Mouse (Mus musculus): Measurements from ENCODE around the gene Tmem59l. TPM values are rescaled to one million over a fixed set of nuclear protein-coding genes. Genes with fewer than 3 reads are reported as not detected.
A peak's percentile ranks its signal among the peaks of the same experiment; 100 is the strongest.
"Not testable (repeated sequence)": the region's sequence is repeated elsewhere in the genome, so short reads cannot be mapped to it uniquely, and the experiment has no call there.

Gene Tmem59l
- total RNA-seq (2021) = 10.1 and 10.2 TPM in 2 replicates
- long read RNA-seq, transcript Tmem59l-201 (8 exons, 1,491 nt) = major isoform, 8 of 8 reads
- long read RNA-seq, partial matches to known transcripts = 0 of 8 reads
- long read RNA-seq, other reads (novel, unspliced or antisense) = 0 of 8 reads

DNA sequence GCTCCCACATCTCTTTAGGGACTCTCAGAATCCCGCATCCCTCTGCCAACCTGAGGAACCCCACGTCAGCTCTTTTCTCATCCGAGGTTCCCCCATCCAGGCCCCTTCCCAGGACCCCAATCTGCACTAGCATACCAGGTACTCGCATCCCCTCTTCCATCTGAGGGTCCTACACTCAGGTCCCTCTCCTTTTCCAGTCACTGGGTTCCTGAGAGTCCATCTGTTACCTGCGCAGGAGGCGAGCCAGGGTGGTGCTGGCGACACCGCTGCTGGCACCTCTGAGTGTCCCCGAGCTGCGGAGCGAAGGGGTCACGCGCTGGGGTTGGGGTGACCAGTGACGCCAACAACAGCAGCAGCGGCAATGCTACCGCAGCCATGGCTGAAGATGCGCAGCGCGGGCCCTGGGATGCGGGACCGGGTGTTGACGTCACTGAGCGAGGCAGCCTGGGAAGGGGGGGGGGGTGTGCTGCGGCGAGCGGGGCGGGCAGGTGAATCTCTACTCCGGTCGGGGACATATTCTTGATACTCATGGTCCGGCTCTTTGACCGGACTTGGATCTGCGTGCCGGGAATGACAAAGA, at the start of gene Tmem59l:
TSS of gene Tmem59l (minus strand) at position 418 of the 580 bp plus-strand sequence.
- no peak for DNase-seq

- no peak for DNase-seq
These were observed 48.5 kb upstream of the Tmem59l start for GRCm38 (mm10) chr8:70535701-70536100.

DNA sequence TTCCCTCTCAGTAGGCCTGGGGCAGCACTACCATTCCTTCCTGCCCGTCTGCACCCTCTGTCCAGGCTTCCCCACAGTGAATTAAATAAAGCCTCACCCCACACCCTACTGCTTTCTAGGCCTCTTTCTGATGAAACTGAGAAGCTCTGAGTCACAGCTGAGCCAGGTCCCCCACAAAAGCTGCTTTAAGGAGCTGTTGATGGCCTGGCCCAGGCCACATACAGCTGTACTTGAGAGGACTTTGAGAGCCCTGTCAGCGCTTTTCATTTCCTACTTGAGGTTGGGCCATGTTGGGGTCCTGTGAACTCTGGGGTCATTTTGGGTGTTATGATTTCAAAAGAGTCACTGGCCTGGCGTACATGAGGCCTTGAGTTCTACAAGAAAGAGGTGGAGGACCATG, 48.1 kb upstream of the Tmem59l start:
- DNase-seq = no peak

GRCm38 (mm10) chr8:70534281-70534680, 47.1 kb upstream of the Tmem59l start:
- no peak for DNase-seq

DNA sequence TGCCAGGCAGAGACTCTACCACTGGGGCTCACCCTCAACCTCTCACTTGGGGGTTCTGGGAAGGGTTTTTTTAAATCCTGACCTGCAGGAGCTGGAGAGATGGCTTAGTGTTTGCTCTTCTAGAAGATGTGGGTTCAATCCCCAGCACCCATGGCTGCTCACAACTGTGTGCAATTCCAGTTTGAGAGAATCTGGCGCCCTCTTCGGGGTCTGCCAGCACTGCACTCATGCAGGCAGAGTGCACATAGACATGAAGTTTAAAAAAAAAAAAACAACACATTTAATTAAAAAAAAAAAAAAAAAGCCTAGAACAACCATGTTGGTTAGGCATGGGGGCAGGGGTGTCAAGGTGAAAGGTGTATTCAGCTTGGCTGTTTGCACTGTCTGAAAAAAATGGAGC, 43.2 kb upstream of the Tmem59l start:
- no peak for DNase-seq

DNA sequence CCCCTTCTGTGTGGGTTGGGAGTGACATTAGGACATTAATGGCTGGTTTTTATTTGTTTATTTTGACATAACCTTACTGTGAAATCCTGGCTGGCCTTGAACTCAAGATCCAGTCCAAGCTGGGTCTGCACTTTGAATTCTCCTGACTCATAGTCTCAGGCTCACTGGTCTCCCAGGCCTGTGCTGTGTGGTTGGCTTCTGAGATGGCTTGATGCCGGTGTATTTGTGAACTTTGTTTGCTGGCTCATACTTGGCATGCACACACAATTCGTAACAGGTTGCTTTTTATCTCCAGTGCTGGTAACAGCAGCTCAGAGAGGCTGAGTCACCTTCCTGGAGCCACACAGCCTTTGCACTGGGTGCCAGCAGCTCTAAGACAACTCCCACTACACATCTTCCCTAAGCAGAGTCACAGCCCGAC, 42.6 kb upstream of the Tmem59l start:
- DNase-seq = no peak

DNA sequence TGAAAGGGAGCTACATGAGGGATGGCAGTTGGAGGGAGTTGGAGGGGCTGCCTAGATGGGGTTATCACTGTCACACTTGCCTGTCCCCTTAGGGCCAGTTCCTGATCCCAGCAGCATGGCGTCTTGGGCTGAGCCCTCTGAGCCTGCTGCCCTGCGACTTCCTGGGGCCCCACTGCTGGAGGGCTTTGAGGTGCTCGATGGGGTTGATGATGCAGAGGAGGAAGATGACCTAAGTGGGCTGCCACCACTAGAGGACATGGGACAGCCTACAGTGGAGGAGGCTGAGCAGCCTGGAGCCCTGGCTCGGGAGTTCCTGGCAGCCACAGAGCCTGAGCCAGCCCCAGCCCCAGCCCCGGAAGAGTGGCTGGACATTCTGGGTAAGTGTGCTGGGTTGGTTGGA, 42.1 kb upstream of the Tmem59l start:
- no peak for DNase-seq

DNA sequence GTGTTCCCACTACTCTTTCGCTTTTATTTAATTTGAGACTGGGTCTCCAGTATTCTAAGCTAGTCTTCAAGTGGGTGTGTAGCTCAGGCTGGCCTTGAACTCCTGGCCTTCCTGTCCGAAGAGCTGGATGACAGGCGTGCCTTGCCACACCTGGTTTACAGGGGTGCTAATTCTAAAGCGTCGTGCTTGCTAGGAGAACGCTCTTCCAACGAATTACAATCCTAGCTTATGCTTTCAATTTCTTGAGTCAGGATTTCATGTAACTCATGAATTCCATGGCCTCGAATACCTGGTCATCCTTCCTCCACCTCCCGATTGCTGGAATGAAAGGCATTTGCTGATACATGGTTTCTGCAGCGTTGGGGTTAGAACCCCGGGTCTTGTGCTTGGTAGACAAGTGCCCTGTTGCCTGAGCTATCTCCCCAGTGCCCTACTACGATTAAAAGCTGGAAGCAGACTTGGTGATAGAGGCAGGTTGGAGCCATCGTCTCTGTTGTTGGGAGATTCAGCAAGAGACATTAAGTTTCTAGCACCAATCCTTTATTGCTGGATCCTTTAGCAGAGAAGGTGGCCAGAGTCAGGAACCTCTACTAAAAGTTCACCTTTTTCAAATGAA, 41.1 kb upstream of the Tmem59l start:
- DNase-seq = no peak

- DNase-seq = peak; percentile 97
These were observed 40.5 kb upstream of the Tmem59l start, which contains the start of the genes Fkbp8 and Kxd1 for GRCm38 (mm10) chr8:70527512-70528181. TSS of gene Fkbp8 (plus strand) at chr8:70527724. TSS of gene Kxd1 (minus strand) at chr8:70527956.

DNA sequence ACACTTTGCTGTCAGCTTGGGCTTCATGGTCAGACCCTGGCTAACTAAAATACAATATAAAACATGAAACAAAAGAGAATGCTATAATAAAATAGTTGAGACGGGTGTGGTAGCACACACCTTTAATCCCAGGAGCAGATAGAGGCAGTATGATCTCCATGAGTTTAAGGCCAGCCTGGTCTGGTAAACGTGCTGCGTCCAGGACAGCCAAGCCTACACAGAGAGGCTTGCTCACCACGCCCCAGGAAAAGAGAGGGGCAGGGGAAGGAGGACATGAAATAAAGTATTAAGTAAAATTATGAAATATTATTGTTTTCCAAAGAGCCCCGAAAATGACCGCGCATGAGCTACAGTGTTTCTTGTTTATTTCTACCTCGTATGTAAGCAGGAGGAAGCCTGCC, 40.0 kb upstream of the Tmem59l start:
- DNase-seq = no peak

- peak; percentile 94 for DNase-seq
These were observed 35.6 kb upstream of the Tmem59l start for GRCm38 (mm10) chr8:70522592-70523403.

GRCm38 (mm10) chr8:70519606-70520005, 32.4 kb upstream of the Tmem59l start:
- no peak for DNase-seq

DNA sequence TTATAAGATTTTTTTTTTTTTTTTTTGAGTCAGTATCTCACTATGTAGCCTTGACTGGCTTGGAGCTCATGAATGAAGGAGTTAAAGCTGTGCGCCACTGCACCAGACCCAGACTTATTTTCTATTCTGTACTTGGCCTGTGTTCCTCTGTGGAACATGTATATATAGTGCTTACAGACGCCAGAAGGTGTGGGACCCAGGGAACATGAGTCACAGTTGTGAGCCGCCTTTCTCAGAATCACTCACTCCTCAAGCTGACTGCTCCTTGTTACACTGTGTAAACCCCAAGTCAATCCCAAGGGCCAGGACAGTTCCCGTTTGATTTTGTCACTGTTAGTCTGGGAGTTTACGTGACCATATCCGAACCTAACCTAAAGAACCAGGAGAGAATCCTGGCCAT, 31.9 kb upstream of the Tmem59l start:
- DNase-seq = no peak

- DNase-seq = no peak
These were observed 30.9 kb upstream of the Tmem59l start for GRCm38 (mm10) chr8:70517940-70518643.

DNA sequence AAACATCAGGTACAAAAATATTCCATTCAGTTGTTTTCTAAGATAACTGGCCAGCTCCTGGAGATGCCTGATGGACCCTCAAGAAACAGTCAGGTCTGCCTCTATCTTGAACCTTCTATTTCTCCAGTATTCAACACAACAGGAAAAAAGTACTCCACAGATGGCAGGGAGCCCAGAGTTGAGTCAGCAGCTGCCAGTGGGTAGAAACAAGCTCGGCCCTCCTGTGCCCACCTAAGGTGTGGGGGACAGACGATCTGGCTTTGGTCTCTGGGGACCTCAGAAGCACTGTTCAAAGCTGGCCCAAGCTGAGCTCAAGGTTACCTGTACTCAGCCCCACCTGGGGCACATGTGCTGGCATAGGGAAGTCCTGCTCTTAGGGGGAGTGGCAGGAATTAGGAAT, 26.3 kb upstream of the Tmem59l start:
- DNase-seq = peak; percentile 83

GRCm38 (mm10) chr8:70512253-70512903, 25.2 kb upstream of the Tmem59l start:
- DNase-seq = no peak

DNA sequence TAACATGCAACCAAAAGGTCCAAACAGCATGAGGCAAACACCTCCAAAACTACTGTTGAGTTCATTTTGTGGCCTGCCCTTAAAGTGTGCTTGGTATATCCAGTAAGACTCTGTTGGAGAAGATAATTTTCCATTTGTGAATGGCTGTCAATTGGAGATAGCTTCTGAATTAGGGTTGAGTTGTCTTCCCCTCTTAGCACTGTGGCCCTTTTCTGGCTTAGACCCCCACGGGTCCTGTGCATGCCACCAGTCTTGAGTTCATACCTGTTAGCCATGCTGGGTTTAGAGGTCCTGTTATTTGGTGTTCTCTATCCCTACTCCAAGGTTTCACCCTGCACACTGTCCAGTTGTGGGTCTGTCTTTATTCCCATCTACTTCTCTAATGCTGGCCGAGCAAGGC, 24.6 kb upstream of the Tmem59l start:
- DNase-seq = no peak

GRCm38 (mm10) chr8:70511174-70511573, 24.0 kb upstream of the Tmem59l start:
- DNase-seq = not testable (repeated sequence)

GRCm38 (mm10) chr8:70510228-70510915, 23.2 kb upstream of the Tmem59l start, which contains the start of gene Uba52:
TSS of gene Uba52 (minus strand) at chr8:70510801.
- peak; percentile 96 for DNase-seq

- DNase-seq = no peak
These were observed 22.3 kb upstream of the Tmem59l start for GRCm38 (mm10) chr8:70509281-70509952.
